Mouse (Mus musculus) heart, embryonic 10.5 days (tissue): ENCODE measurements around the gene Eif4e. TPM values are rescaled to one million over a fixed set of nuclear protein-coding genes. Genes with fewer than 3 reads are reported as not detected.

Experiments
- DNase-seq: peaks from one replicate; pipeline ENCODE4 v3.0.0-alpha.2; 2017; ENCODE audit warnings: low spot score
- H3K27ac ChIP-seq: fragments of 300-500 bp; sonication (generic); 2 replicates; pipeline ENCODE4 v1.5.1; 2016; ENCODE audit warnings: mild to moderate bottlenecking
- H3K27me3 ChIP-seq: fragments of 300-500 bp; sonication (generic); 2 replicates; pipeline ENCODE4 v1.6.1; 2016; ENCODE audit warnings: mild to moderate bottlenecking; ENCODE audit not compliant: poor library complexity, insufficient read depth, severe bottlenecking
- H3K36me3 ChIP-seq: fragments of 300-500 bp; sonication (generic); 2 replicates; pipeline ENCODE4 v1.6.1; 2016; ENCODE audit warnings: mild to moderate bottlenecking, moderate library complexity
- H3K4me1 ChIP-seq: fragments of 300-500 bp; sonication (generic); 2 replicates; pipeline ENCODE4 v1.6.1; 2016; ENCODE audit warnings: mild to moderate bottlenecking
- H3K4me3 ChIP-seq: fragments of 300-500 bp; sonication (generic); 2 replicates; pipeline ENCODE4 v1.5.1; 2016; ENCODE audit warnings: mild to moderate bottlenecking, moderate library complexity
- H3K9me3 ChIP-seq: fragments of 300-500 bp; sonication (generic); 2 replicates; pipeline ENCODE4 v1.6.1; 2016; ENCODE audit warnings: mild to moderate bottlenecking, moderate library complexity
- WGBS: fragments of 180-500 bp; shearing (Covaris S2); methylation state at CpG from one replicate; pipeline ENCODE4 v1.1.7; 2016; 5-methylcytosine and 5-hydroxymethylcytosine counted together
- microRNA counts: library from miRNA; unstranded; fragments of <30 nt; microRNA quantifications from one replicate; lab custom pipeline; 2017
- microRNA-seq: library from miRNA; unstranded; fragments of <30 nt; microRNA quantifications from one replicate; pipeline ENCODE4, GENCODE M21; 2017
- polyA plus RNA-seq: library from polyadenylated mRNA; unstranded; fragments of >200 nt; fragmentation: Nextera tagmentation; extraction: Ambion mirVana; gene quantifications from 2 replicates; pipeline ENCODE4 v1.2.1, GENCODE M21; 2016

The Eif4e gene
- polyA plus RNA-seq, 1 experiment from 2014 or later: 419 TPM

- Histone ChIP-seq H3K36me3 (no peaks in the 10 kb centered on the region), H3K4me3 (no peak overlapping the region), H3K9me3 (no peaks in the 10 kb centered on the region), H3K27ac (no peak overlapping the region), H3K27me3 (peaks cover 4% of the 10 kb centered on the region; the same call in 1 of the 2 replicates), H3K4me1 (peaks cover 28% of the 10 kb centered on the region)
- 72% methylated on average over 5 of the region's 5 CpGs for WGBS
- DNase-seq: no peak
Measured at GRCm38 (mm10) chr3:138608665-138609064, 82.7 kb downstream of the Eif4e start.

MicroRNAs encoded within 50 kb of the gene (microRNA counts, 519-probe panel; counts per million panel counts)
- not detected for microRNA mmu-miR-1956 (lab: Ali Mortazavi, UCI)

Small RNA genes within 50 kb of the gene (microRNA-seq; reads per million reads assigned to microRNA genes)
- gene Mir1956: not detected

Other genes with a start within 250 kb of the Eif4e start
- 0.17 TPM in 1 of 2 replicates, not detected in the other for gene Adh6a, start 212.9 kb upstream of the Eif4e start, polyA plus RNA-seq
- 1.7 and 2.9 TPM in 2 replicates for gene Adh6b, start 184.4 kb upstream of the Eif4e start, polyA plus RNA-seq
- not detected in 2 replicates for gene Adh4, start 110.7 kb upstream of the Eif4e start, polyA plus RNA-seq
- gene Adh5, start 83.1 kb upstream of the Eif4e start, polyA plus RNA-seq: 177 and 216 TPM in 2 replicates
- gene Metap1, start 36.7 kb upstream of the Eif4e start, polyA plus RNA-seq: 47.1 and 48.8 TPM in 2 replicates
- gene Tspan5, start 216.0 kb downstream of the Eif4e start, polyA plus RNA-seq: 13.6 and 15.0 TPM in 2 replicates